Mouse (Mus musculus) urinary bladder, adult 18-20 months (tissue): ENCODE measurements at regions not wholly inside any gene's neighbourhood (a gene's known extent, or its start where the extent isn't known, plus 50 kb on each side); places are given as distances from the start of the nearest gene placed in this dataset.

Source experiments
- DNase-seq, 2 experiments: peaks; one replicate each; pipeline ENCODE4 v3.0.0; 2022; ENCODE audit warnings: low spot score in 2 of 2, mixed read lengths in 2 of 2

- DNase-seq, result no peak
Observed at GRCm38 (mm10) chr13:28756915-28757765, 196.4 kb downstream of the Sox4 start.

GRCm38 (mm10) chr13:28754207-28754606 is 199.3 kb downstream of the Sox4 start:
- no peak for DNase-seq

GRCm38 (mm10) chr13:28750949-28751692 is 202.4 kb downstream of the Sox4 start:
- DNase-seq, result no peak

- DNase-seq, result no peak
Observed at GRCm38 (mm10) chr13:28740158-28740670, 213.3 kb downstream of the Sox4 start.

GRCm38 (mm10) chr13:28738160-28739100 is 215.1 kb downstream of the Sox4 start:
- no peak for DNase-seq

- DNase-seq, result no peak
Observed at GRCm38 (mm10) chr13:28732475-28732874, 221.0 kb downstream of the Sox4 start.

- no peak for DNase-seq
Observed at GRCm38 (mm10) chr13:28732036-28732435, 221.5 kb downstream of the Sox4 start.

- DNase-seq, result no peak
Observed at GRCm38 (mm10) chr13:28730059-28730580, 223.4 kb downstream of the Sox4 start.

GRCm38 (mm10) chr13:28728768-28729167 is 224.7 kb downstream of the Sox4 start:
- no peak for DNase-seq

- no peak for DNase-seq
Observed at GRCm38 (mm10) chr13:28724300-28724699, 229.2 kb downstream of the Sox4 start.

GRCm38 (mm10) chr13:28722074-28722473 is 231.4 kb downstream of the Sox4 start:
- DNase-seq, result no peak

GRCm38 (mm10) chr13:28721548-28721981 is 231.9 kb downstream of the Sox4 start:
- no peak for DNase-seq

GRCm38 (mm10) chr13:28720639-28721239 is 232.8 kb downstream of the Sox4 start:
- DNase-seq, result no peak

- DNase-seq, result no peak
Observed at GRCm38 (mm10) chr13:28720169-28720568, 233.3 kb downstream of the Sox4 start.

- no peak for DNase-seq
Observed at GRCm38 (mm10) chr13:28718868-28719265, 234.6 kb downstream of the Sox4 start.

GRCm38 (mm10) chr13:28718169-28718867 is 235.2 kb downstream of the Sox4 start:
- no peak for DNase-seq

GRCm38 (mm10) chr13:28717404-28717803 is 236.1 kb downstream of the Sox4 start:
- DNase-seq, result no peak

GRCm38 (mm10) chr13:28709966-28710365 is 243.5 kb downstream of the Sox4 start:
- DNase-seq, result no peak

GRCm38 (mm10) chr13:28701309-28701708 is 252.2 kb downstream of the Sox4 start:
- no peak for DNase-seq

GRCm38 (mm10) chr13:28700081-28700480 is 253.4 kb downstream of the Sox4 start:
- no peak for DNase-seq
